Mouse (Mus musculus) myocyte (in vitro differentiated cells): ENCODE measurements around the gene Pi4ka. TPM values are rescaled to one million over a fixed set of nuclear protein-coding genes. Genes with fewer than 3 reads are reported as not detected.

Experiments
- H3K27me3 ChIP-seq: one replicate; pipeline ENCODE4 v1.6.1; 2011; ENCODE audit not compliant: control insufficient read depth, insufficient read depth, insufficient read length
- H3K36me3 ChIP-seq: one replicate; pipeline ENCODE4 v1.6.1; 2011; ENCODE audit not compliant: control insufficient read depth, insufficient read depth
- H3K4me2 ChIP-seq: one replicate; pipeline ENCODE4 v1.6.1; 2011; ENCODE audit warnings: low read depth, control low read depth
- H3K4me3 ChIP-seq: one replicate; pipeline ENCODE4 v1.5.1; 2011; ENCODE audit warnings: mild to moderate bottlenecking, control low read depth, moderate library complexity
- H3K79me2 ChIP-seq: one replicate; pipeline ENCODE4 v1.6.1; 2011; ENCODE audit not compliant: control insufficient read depth, insufficient read depth
- H3ac ChIP-seq: one replicate; pipeline ENCODE4 v1.6.1; 2011; ENCODE audit not compliant: control insufficient read depth, insufficient read length
- CEBPB ChIP-seq: IDR thresholded peaks from 2 replicates; pipeline ENCODE4 v1.6.1; 2011; ENCODE audit warnings: mild to moderate bottlenecking, moderate library complexity; ENCODE audit not compliant: poor library complexity, insufficient read depth, severe bottlenecking
- E2F4 ChIP-seq: IDR thresholded peaks from one replicate; pipeline ENCODE4 v1.6.1; 2011; ENCODE audit warnings: mild to moderate bottlenecking, control low read depth, moderate library complexity; ENCODE audit not compliant: insufficient read depth
- MAX ChIP-seq: IDR thresholded peaks from one replicate; pipeline ENCODE4 v1.6.1; 2011; ENCODE audit warnings: low read depth, mild to moderate bottlenecking, control low read depth
- MYOD1 ChIP-seq, 3 experiments: IDR thresholded peaks; one replicate each; pipeline ENCODE4 v1.6.1; 2011; ENCODE audit warnings: control low read depth in 2 of 3, low read depth in 2 of 3, mild to moderate bottlenecking in 2 of 3, moderate library complexity in 1 of 3; ENCODE audit not compliant: insufficient read length in 2 of 3, control insufficient read depth in 1 of 3
- MYOG ChIP-seq, 3 experiments: IDR thresholded peaks; one replicate each; pipeline ENCODE4 v1.6.1; 2011; ENCODE audit warnings: control low read depth in 2 of 3, low read depth in 2 of 3, mild to moderate bottlenecking in 2 of 3; ENCODE audit not compliant: insufficient read length in 2 of 3, control insufficient read depth in 1 of 3, insufficient read depth in 1 of 3
- POLR2A ChIP-seq: IDR thresholded peaks from one replicate; pipeline ENCODE4 v1.6.1; 2011; ENCODE audit warnings: low read depth, mild to moderate bottlenecking, control low read depth, moderate library complexity; ENCODE audit not compliant: insufficient read length
- POLR2AphosphoS2 ChIP-seq: IDR thresholded peaks from one replicate; pipeline ENCODE4 v1.6.1; 2011; ENCODE audit warnings: low read depth, control low read depth; ENCODE audit not compliant: insufficient read length
- REST ChIP-seq: IDR thresholded peaks from one replicate; pipeline ENCODE4 v1.6.1; 2011; ENCODE audit warnings: mild to moderate bottlenecking, control low read depth, moderate library complexity; ENCODE audit not compliant: insufficient read depth, insufficient read length
- SRF ChIP-seq: IDR thresholded peaks from one replicate; pipeline ENCODE4 v1.6.1; 2011; ENCODE audit warnings: low read depth; ENCODE audit not compliant: control insufficient read depth, insufficient read length
- TCF12 ChIP-seq: IDR thresholded peaks from one replicate; pipeline ENCODE4 v1.6.1; 2011; ENCODE audit warnings: mild to moderate bottlenecking, control low read depth; ENCODE audit not compliant: poor library complexity, insufficient read depth, severe bottlenecking
- TCF3 ChIP-seq: IDR thresholded peaks from one replicate; pipeline ENCODE4 v1.6.1; 2011; ENCODE audit warnings: low read depth, control low read depth; ENCODE audit not compliant: insufficient read length
- USF1 ChIP-seq: IDR thresholded peaks from one replicate; pipeline ENCODE4 v1.6.1; 2011; ENCODE audit warnings: low read depth, mild to moderate bottlenecking, control low read depth, moderate library complexity
- polyA plus RNA-seq: library from polyadenylated mRNA; unstranded; fragments of >200 nt; fragmentation: generic; extraction: Trizol; gene quantifications from one replicate; pipeline ENCODE4 v1.2.1, GENCODE M21; 2012; ENCODE audit warnings: missing spikeins

Gene Pi4ka
- polyA plus RNA-seq, 1 experiment, result 37.8 TPM

- H3K36me3 ChIP-seq, result peaks cover 18% of the 10 kb centered on the region
- H3K79me2 ChIP-seq, result no peaks in the 10 kb centered on the region
- TF ChIP-seq CEBPB, result no peak
- no peak for TF ChIP-seq TCF3
- no peak for TF ChIP-seq SRF
- no peak for TF ChIP-seq MAX
- no peak for TF ChIP-seq USF1
- TF ChIP-seq MYOG (IDR thresholded peaks at IDR 0.05; ENCODE audit: control insufficient read depth in 1 of 3, insufficient read depth in 1 of 3, insufficient read length in 2 of 3, low read depth in 2 of 3), result no peak
- TF ChIP-seq MYOD1 (IDR thresholded peaks at IDR 0.05; ENCODE audit: control insufficient read depth in 1 of 3, insufficient read length in 2 of 3, low read depth in 2 of 3), result no peak
- TF ChIP-seq REST, result no peak
- TF ChIP-seq POLR2AphosphoS2, result no peak
- H3K27me3 ChIP-seq, result no peaks in the 10 kb centered on the region
- no peak overlapping the region for H3K4me2 ChIP-seq
- H3ac ChIP-seq, result no peak overlapping the region
- H3K4me3 ChIP-seq, result no peak overlapping the region
Observed at GRCm38 (mm10) chr16:17321481-17321880, 84.6 kb downstream of the Pi4ka start.

DNA sequence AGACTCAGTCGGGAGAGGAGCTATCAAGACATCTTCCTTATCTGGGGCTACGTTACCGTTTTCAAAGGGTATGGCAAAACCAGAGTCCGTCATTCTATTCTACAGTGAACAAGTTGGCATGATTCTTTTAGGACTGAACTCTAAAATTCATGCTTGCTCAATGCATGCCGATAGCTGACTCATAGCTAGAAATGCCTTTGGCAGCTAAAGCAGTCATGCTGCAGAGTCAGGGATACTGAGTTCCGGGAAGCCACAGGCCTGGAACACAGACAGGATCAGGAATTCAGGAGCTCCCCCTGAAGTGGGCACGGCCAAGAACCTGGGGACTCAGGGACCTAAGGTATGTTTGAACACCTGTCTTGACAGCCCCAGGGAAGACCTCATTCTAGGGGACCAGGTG is 89.6 kb downstream of the Pi4ka start:
- H3K4me2 ChIP-seq, result no peak overlapping the region
- H3K36me3 ChIP-seq, result peaks cover 18% of the 10 kb centered on the region
- H3K79me2 ChIP-seq, result no peaks in the 10 kb centered on the region
- TF ChIP-seq CEBPB (no peak), MAX (no peak), POLR2AphosphoS2 (no peak), MYOD1 (IDR thresholded peaks at IDR 0.05; ENCODE audit: control insufficient read depth in 1 of 3, insufficient read length in 2 of 3, low read depth in 2 of 3) (no peak), REST (no peak), TCF12 (no peak), POLR2A (no peak), SRF (no peak), USF1 (no peak), TCF3 (no peak), MYOG (IDR thresholded peaks at IDR 0.05; ENCODE audit: control insufficient read depth in 1 of 3, insufficient read depth in 1 of 3, insufficient read length in 2 of 3, low read depth in 2 of 3) (no peak), E2F4 (no peak)
- no peak overlapping the region for H3K4me3 ChIP-seq
- no peak overlapping the region for H3ac ChIP-seq
- H3K27me3 ChIP-seq, result no peaks in the 10 kb centered on the region

DNA sequence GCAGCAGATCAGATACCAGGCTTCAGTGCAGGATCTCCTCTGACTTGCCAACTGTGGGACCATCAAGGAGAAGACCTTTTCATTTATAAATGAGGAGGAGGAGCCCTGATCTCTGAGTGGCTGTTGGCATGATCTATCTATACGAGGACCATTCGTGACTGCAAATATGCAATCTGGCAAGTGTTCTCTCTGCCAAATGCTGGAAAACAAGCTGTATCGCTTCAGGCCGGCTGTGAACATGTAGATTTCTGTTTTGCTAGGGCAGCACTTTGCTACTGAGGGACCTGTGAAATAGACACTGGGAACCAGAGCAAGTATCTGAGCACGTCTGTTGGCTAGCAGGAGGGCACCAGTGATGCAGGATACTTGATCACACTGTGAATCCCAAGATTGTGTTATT is 93.6 kb downstream of the Pi4ka start:
- Histone ChIP-seq H3K79me2 (no peaks in the 10 kb centered on the region), H3K4me3 (no peak overlapping the region), H3ac (no peak overlapping the region), H3K36me3 (peaks cover 14% of the 10 kb centered on the region), H3K4me2 (no peak overlapping the region), H3K27me3 (no peaks in the 10 kb centered on the region)
- no peak for TF ChIP-seq E2F4
- no peak for TF ChIP-seq CEBPB
- no peak for TF ChIP-seq MYOG (IDR thresholded peaks at IDR 0.05; ENCODE audit: control insufficient read depth in 1 of 3, insufficient read depth in 1 of 3, insufficient read length in 2 of 3, low read depth in 2 of 3)
- no peak for TF ChIP-seq USF1
- TF ChIP-seq MYOD1 (IDR thresholded peaks at IDR 0.05; ENCODE audit: control insufficient read depth in 1 of 3, insufficient read length in 2 of 3, low read depth in 2 of 3), result no peak
- TF ChIP-seq TCF12, result no peak
- no peak for TF ChIP-seq SRF
- no peak for TF ChIP-seq POLR2A
- no peak for TF ChIP-seq REST
- TF ChIP-seq POLR2AphosphoS2, result no peak
- TF ChIP-seq TCF3, result no peak
- no peak for TF ChIP-seq MAX

DNA sequence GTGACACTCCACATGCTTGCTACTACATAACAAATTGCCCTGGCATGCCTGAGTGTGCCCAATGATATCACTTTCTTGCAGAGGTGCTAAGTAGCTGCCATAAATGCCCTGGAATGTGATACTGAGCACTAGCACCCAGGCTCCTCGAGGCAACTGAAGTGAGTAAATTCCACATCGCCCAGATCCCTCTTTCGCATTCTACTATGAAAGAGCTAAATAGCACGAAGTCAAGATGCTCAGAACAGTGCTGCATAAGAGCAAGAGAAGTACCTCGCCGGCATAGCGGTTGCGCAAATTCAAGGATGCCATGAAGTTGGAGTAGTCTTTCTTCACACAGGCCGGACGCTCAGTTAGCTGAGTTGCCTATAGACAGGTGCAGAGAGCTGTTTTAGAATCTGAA is 97.1 kb downstream of the Pi4ka start:
- H3ac ChIP-seq, result no peak overlapping the region
- no peaks in the 10 kb centered on the region for H3K27me3 ChIP-seq
- no peaks in the 10 kb centered on the region for H3K79me2 ChIP-seq
- no peak overlapping the region for H3K4me3 ChIP-seq
- TF ChIP-seq REST (no peak), USF1 (no peak), CEBPB (no peak), E2F4 (no peak), TCF3 (no peak), MYOG (IDR thresholded peaks at IDR 0.05; ENCODE audit: control insufficient read depth in 1 of 3, insufficient read depth in 1 of 3, insufficient read length in 2 of 3, low read depth in 2 of 3) (no peak), MYOD1 (IDR thresholded peaks at IDR 0.05; ENCODE audit: control insufficient read depth in 1 of 3, insufficient read length in 2 of 3, low read depth in 2 of 3) (no peak), MAX (no peak), TCF12 (no peak), SRF (no peak), POLR2A (no peak), POLR2AphosphoS2 (no peak)
- H3K4me2 ChIP-seq, result no peak overlapping the region
- peaks cover 16% of the 10 kb centered on the region for H3K36me3 ChIP-seq
